Mouse (Mus musculus) hindbrain, embryonic 11.5 days (tissue): ENCODE results near the gene Lin7b. TPM values are rescaled to one million over a fixed set of nuclear protein-coding genes. Genes with fewer than 3 reads are reported as not detected.

Source experiments
- ATAC-seq: fragments of 200-750 bp; cut with Nextera tagmentation; 2 replicates; pipeline ENCODE4 v1.8.0; 2017; ENCODE audit warnings: mild to moderate bottlenecking, moderate TSS enrichment, moderate library complexity; ENCODE audit not compliant: low FRiP score
- DNase-seq: peaks from one replicate; pipeline ENCODE4 v3.0.0-alpha.2; 2015; ENCODE audit warnings: low spot score
- H3K27ac ChIP-seq: fragments of 300-500 bp; sonication (generic); 2 replicates; pipeline ENCODE4 v1.5.1; 2014; ENCODE audit warnings: mild to moderate bottlenecking, low read depth, low read length
- H3K27me3 ChIP-seq: fragments of 300-500 bp; sonication (generic); 2 replicates; pipeline ENCODE4 v1.6.1; 2014; ENCODE audit warnings: mild to moderate bottlenecking, low read length, moderate library complexity, mixed read lengths; ENCODE audit not compliant: control insufficient read depth, insufficient read depth
- H3K36me3 ChIP-seq: fragments of 300-500 bp; sonication (generic); 2 replicates; pipeline ENCODE4 v1.6.1; 2014; ENCODE audit warnings: mild to moderate bottlenecking, low read length, moderate library complexity, mixed read lengths; ENCODE audit not compliant: control insufficient read depth, insufficient read depth
- H3K4me1 ChIP-seq: fragments of 300-500 bp; sonication (generic); replicated peaks from 2 replicates; pipeline ENCODE4 v1.6.1; 2014; ENCODE audit warnings: low read length, mixed read lengths; ENCODE audit not compliant: control insufficient read depth, insufficient read depth
- H3K4me2 ChIP-seq: fragments of 300-500 bp; sonication (generic); replicated peaks from 2 replicates; pipeline ENCODE4 v1.6.1; 2014; ENCODE audit warnings: mild to moderate bottlenecking, low read depth, low read length
- H3K4me3 ChIP-seq: fragments of 300-500 bp; sonication (generic); 2 replicates; pipeline ENCODE4 v1.5.1; 2014; ENCODE audit warnings: low read depth, low read length
- H3K9ac ChIP-seq: fragments of 300-500 bp; sonication (generic); 2 replicates; pipeline ENCODE4 v1.6.1; 2014; ENCODE audit warnings: low read depth, low read length
- H3K9me3 ChIP-seq: fragments of 300-500 bp; sonication (generic); 2 replicates; pipeline ENCODE4 v1.6.1; 2016; ENCODE audit warnings: low read length; ENCODE audit not compliant: control insufficient read depth
- WGBS: fragments of 180-500 bp; shearing (Covaris S2); extraction: QIAGEN DNeasy Blood & Tissue Kit; methylation state at CpG from one replicate; pipeline ENCODE4 v1.1.7; 2014; 5-methylcytosine and 5-hydroxymethylcytosine counted together
- polyA plus RNA-seq: library from polyadenylated mRNA; unstranded; fragments of >200 nt; fragmentation: Nextera tagmentation; extraction: Ambion mirVana; gene quantifications from 2 replicates; pipeline ENCODE4 v1.2.1, GENCODE M21; 2014

Gene Lin7b
- polyA plus RNA-seq, 1 experiment from 2014 or later: 1.7 TPM

DNA sequence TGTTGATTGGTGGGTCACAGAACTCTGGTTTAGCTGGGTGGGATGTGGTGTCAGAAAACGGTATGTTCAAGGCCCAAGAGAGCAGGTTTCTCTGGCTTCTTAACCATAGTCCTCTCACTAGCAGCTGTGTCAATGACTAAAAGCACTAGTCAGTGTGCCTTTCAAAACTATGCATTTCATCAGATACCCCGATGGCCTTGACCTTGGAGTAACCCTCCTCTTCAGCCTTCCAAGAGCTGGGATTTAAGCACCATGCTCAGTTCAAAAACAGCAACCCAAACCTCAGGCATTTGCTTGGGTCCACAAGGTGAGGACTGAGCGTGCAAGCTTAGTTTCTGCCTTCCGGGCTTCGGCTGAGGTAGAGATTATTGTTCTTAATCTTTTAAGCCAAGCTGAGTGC is 2.0 kb upstream of the Lin7b start:
- no peak for DNase-seq
- peaks cover 20% of the 10 kb centered on the region for H3K27me3 ChIP-seq
- H3K4me3 ChIP-seq: no peak overlapping the region
- H3K4me1 ChIP-seq: peaks cover 13% of the 10 kb centered on the region; the same call in 1 of the 2 replicates
- no peak overlapping the region for H3K4me2 ChIP-seq
- ATAC-seq: no peak
- no peak overlapping the region for H3K9ac ChIP-seq
- 92% methylated on average over 5 of the region's 5 CpGs for WGBS
- peaks cover 16% of the 10 kb centered on the region for H3K36me3 ChIP-seq
- H3K27ac ChIP-seq: no peak overlapping the region
- no peaks in the 10 kb centered on the region for H3K9me3 ChIP-seq

DNA sequence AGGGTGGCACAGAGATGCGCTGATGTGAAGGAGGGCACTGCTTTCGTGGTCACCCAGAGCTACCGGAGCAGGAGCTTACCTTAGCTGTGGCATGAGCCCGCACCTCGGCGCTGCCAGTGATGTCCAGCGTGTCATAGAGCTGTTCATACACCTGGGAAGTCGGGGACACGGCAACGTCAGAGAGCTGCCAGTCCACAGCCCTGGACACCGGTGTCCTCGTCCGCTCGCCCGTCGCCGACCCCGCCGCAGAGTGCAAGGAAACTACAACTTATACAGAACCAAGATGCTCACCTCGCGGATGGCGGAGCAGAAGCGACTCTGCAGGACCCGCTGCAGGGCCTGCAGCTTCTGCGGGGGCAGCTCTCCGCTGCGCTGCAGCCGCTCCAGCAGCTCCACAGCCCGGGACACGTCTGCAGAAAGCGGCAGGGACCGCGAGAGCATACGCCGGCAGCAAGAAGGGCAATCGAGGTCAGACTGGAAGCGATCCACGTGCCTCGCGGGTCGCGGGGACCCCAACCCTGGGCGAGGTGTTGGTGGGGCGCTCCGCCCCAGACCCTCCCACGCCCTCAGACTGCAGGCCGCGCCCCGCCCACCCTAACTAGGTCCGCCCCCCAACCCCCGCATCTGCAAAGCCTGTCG is 428 bp downstream of the Lin7b start:
- DNase-seq (no peak), ATAC-seq (no peak)
- Histone ChIP-seq H3K27me3 (peaks cover 20% of the 10 kb centered on the region), H3K9me3 (no peaks in the 10 kb centered on the region), H3K36me3 (no peaks in the 10 kb centered on the region), H3K4me2 (peak overlapping the region; percentile 80), H3K4me3 (peak overlapping the region; percentile 36), H3K4me1 (peaks cover 13% of the 10 kb centered on the region; the same call in 1 of the 2 replicates), H3K27ac (no peak overlapping the region), H3K9ac (peak overlapping the region; percentile 8)
- 9% methylated on average over 44 of the region's 52 CpGs for WGBS

DNA sequence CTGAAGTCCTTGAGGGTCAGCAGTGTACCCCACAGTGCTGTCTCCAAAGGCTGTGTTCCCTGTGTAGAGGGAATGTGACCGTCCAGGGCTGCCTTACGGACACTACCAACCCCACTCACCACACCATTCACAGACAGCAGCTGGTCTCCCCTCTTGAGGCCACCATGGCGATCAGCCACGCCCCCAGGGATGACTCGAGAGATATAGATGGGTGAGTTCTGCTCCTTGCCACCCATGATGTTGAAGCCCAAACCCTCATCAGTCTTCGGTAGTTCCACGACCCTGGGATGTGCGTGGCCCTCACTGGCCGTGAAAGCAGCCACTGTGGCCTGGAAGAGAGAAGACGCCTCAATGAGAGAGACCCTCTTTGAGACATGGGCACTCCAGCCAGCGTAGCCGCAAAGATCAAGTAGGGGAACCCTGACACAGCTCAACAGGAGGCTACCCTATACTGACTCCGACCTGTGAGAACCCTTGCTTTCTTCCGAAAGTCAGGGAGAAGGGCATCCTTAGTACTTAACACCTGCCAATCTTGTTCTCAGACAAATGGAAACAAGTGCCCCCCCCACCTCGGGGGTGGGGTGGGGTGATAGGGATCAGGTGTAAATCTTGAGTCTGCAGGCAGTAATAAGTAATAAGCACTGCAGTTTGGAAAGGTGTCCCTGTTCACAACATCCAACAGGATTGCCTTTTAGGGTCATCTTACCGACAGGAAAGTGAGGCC is 1.2 kb downstream of the Lin7b start:
- peaks cover 20% of the 10 kb centered on the region for H3K27me3 ChIP-seq
- DNase-seq (no peak), ATAC-seq (no peak)
- peak overlapping the region; percentile 80; the same call in 1 of the 2 replicates for H3K4me2 ChIP-seq
- H3K36me3 ChIP-seq: no peaks in the 10 kb centered on the region
- H3K9me3 ChIP-seq: no peaks in the 10 kb centered on the region
- WGBS: 73% methylated on average over 16 of the region's 16 CpGs
- H3K9ac ChIP-seq: no peak overlapping the region
- H3K4me1 ChIP-seq: peaks cover 13% of the 10 kb centered on the region; the same call in 1 of the 2 replicates
- no peak overlapping the region for H3K4me3 ChIP-seq
- H3K27ac ChIP-seq: no peak overlapping the region

DNA sequence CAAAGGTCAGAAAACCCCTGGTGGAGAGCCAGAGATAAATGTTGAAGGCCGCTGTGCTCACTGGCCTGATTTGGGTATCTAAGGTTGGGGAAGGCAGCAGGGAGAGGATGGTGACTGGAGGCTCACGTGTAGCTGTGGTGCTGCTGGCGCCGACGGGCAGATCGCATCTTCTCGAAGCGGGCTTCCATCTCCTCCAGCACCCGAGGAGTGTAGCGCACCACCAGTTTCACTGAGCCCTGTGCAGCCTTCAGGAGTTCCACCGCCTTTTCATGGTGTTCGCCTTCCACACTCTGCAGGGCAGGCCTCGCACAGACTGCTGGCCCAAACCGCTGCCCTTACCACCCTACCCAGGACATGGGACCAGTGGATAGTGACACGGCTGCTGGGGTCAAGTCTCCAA is 2.2 kb downstream of the Lin7b start:
- Histone ChIP-seq H3K27me3 (peaks cover 26% of the 10 kb centered on the region), H3K4me2 (peak overlapping the region; percentile 80), H3K4me3 (peak overlapping the region; percentile 71; the same call in 1 of the 2 replicates), H3K27ac (no peak overlapping the region), H3K36me3 (no peaks in the 10 kb centered on the region), H3K9me3 (no peaks in the 10 kb centered on the region), H3K4me1 (peaks cover 13% of the 10 kb centered on the region; the same call in 1 of the 2 replicates), H3K9ac (peak overlapping the region; percentile 68; the same call in 1 of the 2 replicates)
- ATAC-seq (no peak), DNase-seq (no peak)
- WGBS: 79% methylated on average over 15 of the region's 15 CpGs

DNA sequence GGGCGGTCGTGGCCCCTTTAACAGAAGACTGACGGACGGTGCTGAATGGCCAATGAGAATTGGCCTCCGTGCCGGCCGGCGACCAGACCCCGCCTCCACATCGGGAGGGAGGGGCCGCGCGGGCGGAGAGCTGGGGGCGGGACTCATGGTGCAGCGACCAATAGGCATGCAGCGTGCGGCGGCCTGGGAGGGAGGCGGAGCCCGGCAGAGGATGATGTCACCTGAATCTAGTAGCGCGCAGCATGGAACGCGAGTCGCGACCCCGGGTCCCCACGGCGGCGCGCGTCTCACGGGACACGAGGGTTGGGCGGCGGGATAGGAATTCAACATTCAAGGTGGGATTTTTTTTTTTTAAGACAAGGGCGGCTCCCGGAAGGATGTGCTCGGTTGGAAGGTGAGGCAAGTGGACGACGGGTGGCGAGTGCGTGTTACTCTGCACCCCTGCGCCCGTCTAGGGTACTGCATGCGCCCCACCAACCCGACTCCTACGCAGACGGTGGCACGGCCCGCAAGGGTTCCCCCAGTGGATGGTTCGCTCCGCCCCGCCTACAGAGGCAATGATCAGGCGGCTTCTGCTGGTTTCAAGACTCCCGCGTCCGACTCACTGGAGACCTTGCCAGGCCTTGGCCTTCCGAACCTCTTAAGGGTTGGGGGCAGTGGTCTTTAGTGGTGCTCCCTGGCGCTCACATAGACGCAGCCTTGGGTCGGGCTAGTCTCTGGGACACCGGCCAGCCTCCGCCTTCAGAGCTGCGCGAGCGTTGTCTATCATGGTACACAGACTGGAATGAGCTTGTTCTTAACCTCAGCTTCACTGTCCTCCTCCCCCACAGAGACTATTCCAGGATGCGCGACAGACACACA is 3.1 kb downstream of the Lin7b start:
- Histone ChIP-seq H3K4me3 (peak overlapping the region; percentile 71), H3K9ac (peak overlapping the region; percentile 69), H3K36me3 (no peaks in the 10 kb centered on the region), H3K4me1 (peaks cover 13% of the 10 kb centered on the region; the same call in 1 of the 2 replicates), H3K4me2 (peak overlapping the region; percentile 80), H3K27ac (peak overlapping the region; percentile 67), H3K27me3 (peaks cover 32% of the 10 kb centered on the region), H3K9me3 (no peaks in the 10 kb centered on the region)
- peak; percentile 96 for DNase-seq
- peak; percentile 89 for ATAC-seq
- WGBS: under 1% methylated on average over 69 of the region's 70 CpGs

DNA sequence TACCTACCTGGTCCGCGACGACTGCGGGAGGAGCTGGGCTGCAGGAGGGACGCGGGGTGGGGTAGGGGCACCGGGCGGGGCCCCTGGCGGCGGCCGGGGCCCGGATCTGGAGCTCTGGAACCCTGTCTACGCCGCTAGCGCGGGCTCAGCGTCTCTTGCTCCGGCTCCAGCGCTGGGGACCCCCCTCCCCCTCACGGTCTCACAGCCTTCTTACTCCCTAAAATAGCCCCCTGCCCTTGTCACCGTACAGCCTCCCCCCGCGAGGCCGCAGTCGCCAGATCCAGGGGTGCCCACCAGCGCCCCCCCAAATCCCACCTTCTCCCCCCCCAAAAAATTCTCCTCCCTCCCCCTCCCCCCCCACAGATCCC is 3.7 kb downstream of the Lin7b start, which contains the start of gene Ppfia3:
TSS of gene Ppfia3 (minus strand) at position 368 of the 368 bp plus-strand sequence.
- Histone ChIP-seq H3K4me1 (peaks cover 15% of the 10 kb centered on the region; the same call in 1 of the 2 replicates), H3K4me2 (peak within 1 kb of the TSS; percentile 80), H3K9me3 (no peaks in the 10 kb centered on the region), H3K4me3 (peak within 1 kb of the TSS; percentile 71), H3K36me3 (no peaks in the 10 kb centered on the region), H3K9ac (peak within 1 kb of the TSS; percentile 69), H3K27ac (peak within 1 kb of the TSS; percentile 67), H3K27me3 (peaks cover 38% of the 10 kb centered on the region)
- no peak for DNase-seq
- WGBS: 1% methylated on average over 20 of the region's 26 CpGs
- ATAC-seq: peak; percentile 56

DNA sequence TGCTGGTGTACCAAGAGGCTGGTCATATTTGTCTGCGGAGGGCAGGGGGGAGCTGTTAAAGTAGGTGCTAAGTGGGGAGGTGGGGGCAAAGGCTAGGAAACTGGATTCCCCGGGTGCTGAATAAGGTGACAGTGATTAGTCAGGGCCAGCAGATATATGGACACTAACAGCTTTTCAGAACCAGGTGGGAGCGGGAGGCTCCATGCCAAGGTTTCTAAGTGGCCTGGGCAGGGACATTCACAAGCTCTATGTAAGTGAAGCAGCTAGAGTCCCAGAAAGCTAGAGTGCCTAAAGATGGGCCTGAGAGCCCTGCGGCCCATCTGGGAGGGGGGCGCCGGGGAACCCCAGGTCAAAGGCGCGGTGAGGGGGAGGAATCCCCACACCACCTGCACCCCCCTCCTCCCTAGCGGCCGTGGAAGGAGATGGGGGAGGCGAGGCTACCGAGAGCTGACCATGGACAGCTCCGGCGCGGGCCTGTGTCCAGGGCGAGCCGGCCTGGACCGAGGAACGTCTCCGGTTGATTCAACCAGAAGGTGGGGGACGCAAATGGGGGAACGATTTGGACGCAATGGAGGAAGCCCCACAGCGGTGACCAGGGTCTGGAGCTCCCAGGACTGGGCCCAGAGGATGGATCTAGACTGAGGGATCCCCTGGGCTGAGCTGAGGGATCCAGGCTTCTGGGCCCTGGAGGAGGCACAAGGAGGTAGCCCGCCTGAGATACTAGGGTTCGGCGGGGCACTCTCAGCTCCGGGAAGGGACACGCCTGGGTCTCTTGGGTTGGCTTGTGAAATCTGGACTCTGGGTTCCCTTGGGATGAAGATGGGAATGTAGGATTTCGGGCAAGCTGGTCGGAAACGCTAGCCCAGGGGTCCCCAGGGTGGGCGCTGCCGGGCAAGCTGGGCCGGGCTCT is 4.4 kb downstream of the Lin7b start:
- H3K4me2 ChIP-seq: peak overlapping the region; percentile 69
- H3K27ac ChIP-seq: no peak overlapping the region
- H3K4me1 ChIP-seq: peaks cover 15% of the 10 kb centered on the region; the same call in 1 of the 2 replicates
- peak overlapping the region; percentile 69 for H3K9ac ChIP-seq
- no peaks in the 10 kb centered on the region for H3K36me3 ChIP-seq
- peak overlapping the region; percentile 71 for H3K4me3 ChIP-seq
- H3K27me3 ChIP-seq: peaks cover 38% of the 10 kb centered on the region
- H3K9me3 ChIP-seq: no peaks in the 10 kb centered on the region
- ATAC-seq (no peak), DNase-seq (peak; percentile 62)
- 3% methylated on average over 34 of the region's 35 CpGs for WGBS
